Mouse (Mus musculus) heart, adult 9 months (tissue): Measurements from ENCODE around the gene Cabp4.

Experiments
- DNase-seq, 2 experiments: peaks; one replicate each; pipeline ENCODE4 v3.0.0; 2022; ENCODE audit warnings: low spot score in 2 of 2

Gene Cabp4

GRCm38 (mm10) chr19:4101466-4101865 is 42.4 kb downstream of the Cabp4 start:
- DNase-seq: no peak

DNA sequence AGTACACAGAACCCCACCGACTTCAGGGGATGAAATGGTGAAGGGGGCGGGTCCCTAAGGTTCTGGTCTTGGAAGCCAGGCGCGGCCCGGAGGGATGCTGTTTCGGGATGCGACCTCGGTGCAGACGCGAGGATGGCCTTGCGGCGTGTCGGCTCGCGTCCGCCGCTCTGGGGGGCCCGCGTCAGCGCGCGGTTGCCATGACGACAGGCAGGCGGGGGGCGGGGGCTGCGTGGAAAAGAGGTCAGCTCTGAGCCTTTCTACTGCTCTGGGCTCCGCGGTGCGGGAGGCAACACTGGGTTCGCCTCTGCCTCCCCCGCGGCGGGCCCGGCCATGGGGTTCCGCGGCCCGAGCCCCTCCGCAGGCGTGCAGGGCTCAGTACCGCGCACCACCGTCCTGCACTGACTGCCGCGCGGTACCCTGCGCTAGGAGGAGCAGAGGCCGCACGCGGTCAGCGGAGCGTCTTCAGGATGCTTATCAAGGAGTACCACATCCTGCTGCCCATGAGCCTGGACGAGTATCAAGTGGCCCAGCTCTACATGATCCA is 43.0 kb downstream of the Cabp4 start:
- peak in 1 of 2 experiments; percentile 29 for DNase-seq

DNA sequence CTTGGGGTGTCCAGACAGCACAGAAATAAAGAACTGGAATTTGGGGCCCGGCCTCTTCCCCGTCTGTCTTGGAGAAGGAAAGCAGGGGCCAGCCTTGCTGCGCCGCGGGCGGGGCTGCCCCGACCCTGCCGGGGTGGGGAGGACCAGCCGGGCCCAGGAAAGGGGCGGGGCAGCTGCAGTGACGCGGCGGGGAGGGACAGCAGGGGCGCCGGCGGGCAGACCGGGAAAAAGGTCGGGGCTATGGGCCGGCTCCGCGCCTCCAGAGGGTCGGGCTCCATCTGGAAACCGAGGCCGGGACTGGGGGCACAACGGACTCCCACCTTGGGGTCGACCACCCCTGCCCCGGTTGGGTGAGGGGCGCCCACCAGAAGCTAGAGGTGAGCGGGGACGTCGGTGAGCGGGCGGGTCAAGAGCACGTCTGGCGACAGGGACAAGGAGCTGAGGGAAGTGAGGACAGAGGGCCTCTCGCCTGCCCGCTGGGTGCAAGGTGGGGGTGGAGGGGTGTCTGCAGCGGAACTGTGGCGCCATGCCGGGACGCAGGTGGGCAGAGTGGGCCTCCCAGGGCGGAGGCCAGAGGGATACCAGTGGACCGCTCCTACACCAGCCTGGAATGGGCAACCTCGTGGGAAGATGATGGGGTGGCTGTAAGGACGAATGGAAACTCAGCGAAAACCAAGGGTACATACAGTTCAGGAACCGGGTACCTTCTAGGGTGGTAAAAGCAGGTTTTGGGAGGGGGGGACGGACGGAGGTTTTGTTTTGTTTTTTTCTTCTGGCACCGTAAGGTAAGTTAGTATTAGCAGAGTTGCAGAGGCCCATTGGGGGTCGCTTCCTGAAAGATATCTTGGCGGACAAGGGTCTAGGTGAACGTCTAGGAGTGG is 43.8 kb downstream of the Cabp4 start, which contains the start of gene Pitpnm1:
Pitpnm1 (plus strand) TSS at position 162 of the 881 bp plus-strand sequence.
- DNase-seq: peak; percentile 82 to 83

GRCm38 (mm10) chr19:4099056-4099455 is 44.8 kb downstream of the Cabp4 start:
- DNase-seq: peak; percentile 86 to 93

GRCm38 (mm10) chr19:4098426-4098825 is 45.4 kb downstream of the Cabp4 start:
- DNase-seq: no peak

DNA sequence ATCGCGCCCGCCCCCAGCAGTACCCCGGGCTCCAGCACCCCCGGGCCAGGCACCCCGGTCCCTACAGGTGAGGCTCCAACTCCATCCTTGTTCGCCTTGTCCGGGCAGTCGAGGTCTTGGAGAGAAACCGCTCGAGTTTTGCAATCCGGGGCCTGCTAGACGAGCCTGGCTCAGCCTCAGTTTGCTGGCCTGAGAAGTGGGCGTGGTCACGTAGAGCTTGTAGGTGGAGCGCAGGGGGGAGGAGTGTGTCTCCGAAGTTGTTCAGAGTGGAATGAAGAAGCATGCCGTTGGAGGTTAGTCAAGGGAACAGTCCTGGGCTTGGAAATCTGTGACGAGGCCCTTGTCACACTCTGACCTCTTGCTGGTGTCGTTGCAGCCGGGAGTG is 46.4 kb downstream of the Cabp4 start:
- DNase-seq: no peak

GRCm38 (mm10) chr19:4096642-4097440 is 47.0 kb downstream of the Cabp4 start, which contains the start of gene Cdk2ap2:
TSS of gene Cdk2ap2 (plus strand) at chr19:4097182.
- DNase-seq: peak; percentile 98 to 100

- no peak for DNase-seq
Observed at GRCm38 (mm10) chr19:4095802-4096201, 48.0 kb downstream of the Cabp4 start.

DNA sequence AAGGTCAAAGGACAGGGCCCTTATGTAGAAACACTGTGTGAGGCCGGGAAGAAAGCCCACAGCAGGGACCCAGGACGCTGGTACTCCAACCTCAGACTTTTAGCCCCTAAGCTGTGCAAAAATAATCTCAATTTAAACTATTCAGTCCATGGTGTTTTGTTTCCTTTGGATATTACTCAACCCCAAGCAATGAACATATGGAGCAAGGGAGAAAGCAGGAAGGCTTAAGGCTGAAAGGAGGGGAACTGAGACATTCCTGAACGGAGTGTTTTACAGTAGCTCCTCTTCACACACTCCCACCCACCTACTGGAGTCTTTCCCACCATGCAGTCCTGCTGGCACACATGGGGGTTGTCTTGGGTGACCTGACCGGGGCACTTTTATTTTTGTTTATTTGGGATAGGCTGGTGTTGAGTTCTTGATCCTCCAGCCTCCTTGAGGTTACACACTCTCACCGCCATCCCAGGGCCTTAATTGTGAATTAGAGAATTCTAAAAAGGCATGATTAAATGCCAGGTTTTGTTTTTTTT is 49.0 kb downstream of the Cabp4 start:
- DNase-seq: no peak

- no peak for DNase-seq
Observed at GRCm38 (mm10) chr19:4094348-4094747, 49.5 kb downstream of the Cabp4 start.

DNA sequence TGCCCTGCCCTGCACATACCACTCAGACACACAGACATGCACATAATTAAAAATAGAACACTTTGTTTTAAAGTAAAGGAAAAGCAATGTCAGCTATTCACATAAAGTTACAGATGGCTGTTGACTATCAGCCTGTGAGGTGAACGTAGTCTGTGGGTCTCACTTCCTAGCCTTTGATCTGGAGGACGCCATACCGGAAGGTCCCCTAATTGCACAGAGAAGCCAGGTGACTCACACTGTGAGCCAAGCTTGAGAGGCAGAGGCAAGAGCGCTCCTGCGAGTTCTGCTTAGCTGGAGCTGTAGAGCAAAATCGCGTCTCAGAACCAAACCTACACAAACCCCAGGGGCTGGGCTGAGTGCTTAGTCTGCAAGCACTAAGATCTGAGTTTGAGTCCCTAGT is 50.1 kb downstream of the Cabp4 start:
- no peak for DNase-seq

- DNase-seq: no peak
Observed at GRCm38 (mm10) chr19:4092750-4093149, 51.1 kb downstream of the Cabp4 start.

- DNase-seq: no peak
Observed at GRCm38 (mm10) chr19:4091383-4091782, 52.5 kb downstream of the Cabp4 start.

DNA sequence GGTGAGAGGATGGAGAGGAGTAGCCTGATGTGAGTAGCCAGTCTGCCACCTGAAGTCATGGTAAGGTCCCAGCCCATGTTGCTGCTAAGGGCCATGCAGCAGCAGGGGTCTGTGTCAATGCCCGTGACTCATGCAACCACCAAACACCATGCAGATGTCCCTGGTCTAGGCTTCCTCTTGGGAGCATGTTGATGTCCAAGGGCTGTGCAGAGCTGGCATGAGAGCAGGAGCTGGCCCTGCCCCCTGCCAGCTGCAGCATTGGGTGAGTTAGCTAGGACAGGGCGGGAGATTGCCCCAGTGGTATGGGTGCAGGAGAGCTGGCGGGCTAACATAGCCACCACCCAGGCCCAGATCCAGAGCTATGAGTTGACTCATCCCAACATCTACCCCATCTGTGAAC is 53.4 kb downstream of the Cabp4 start:
- DNase-seq: no peak

GRCm38 (mm10) chr19:4089128-4089527 is 54.7 kb downstream of the Cabp4 start:
- no peak for DNase-seq

GRCm38 (mm10) chr19:4088146-4088545 is 55.7 kb downstream of the Cabp4 start:
- no peak for DNase-seq

- DNase-seq: no peak
Observed at GRCm38 (mm10) chr19:4087090-4087489, 56.7 kb downstream of the Cabp4 start.

GRCm38 (mm10) chr19:4086156-4086555 is 57.7 kb downstream of the Cabp4 start:
- DNase-seq: no peak
